Mouse (Mus musculus): ENCODE data around the gene Sh3rf3. TPM values are rescaled to one million over a fixed set of nuclear protein-coding genes. Genes with fewer than 3 reads are reported as not detected.

The Sh3rf3 gene
- polyA plus RNA-seq, 1 experiment from 2014 or later: 4.6 TPM

DNA sequence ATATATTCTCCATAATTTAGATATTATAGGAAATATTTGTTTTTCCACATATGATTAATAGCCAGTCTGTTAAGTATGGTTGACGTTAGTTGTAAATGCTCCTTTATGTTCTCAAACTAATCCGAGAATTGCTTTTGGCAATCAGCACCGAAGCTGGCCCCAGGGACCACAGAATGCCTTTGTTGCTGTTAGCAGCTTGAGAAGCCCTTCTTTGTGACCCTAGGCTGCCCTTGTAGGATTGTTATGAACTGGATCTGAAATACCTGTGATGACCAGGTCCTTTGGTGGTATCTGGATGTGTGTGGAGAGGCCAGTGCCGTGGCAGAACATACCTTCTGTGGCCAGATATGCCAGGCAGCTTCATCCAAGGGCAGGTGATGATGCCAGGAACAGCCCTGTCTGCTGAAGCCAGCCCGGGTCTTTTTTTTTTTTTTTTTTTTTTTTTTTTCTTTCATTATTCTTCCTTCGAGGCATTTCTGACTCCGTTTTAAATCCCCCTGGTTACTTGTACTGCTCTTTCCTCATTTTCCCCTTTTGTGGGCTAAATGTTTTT, 10.9 kb downstream of the Sh3rf3 start:
- Histone ChIP-seq H3K9me3 (no peaks in the 10 kb centered on the region), H3K27me3 (no peaks in the 10 kb centered on the region)
- no peak for ATAC-seq (ENCODE audit: low read depth)

GRCm38 (mm10) chr10:58829251-58830111, 16.3 kb downstream of the Sh3rf3 start:
- Histone ChIP-seq H3K4me2 (no peak overlapping the region), H3K4me3 (no peak overlapping the region), H3K27me3 (no peaks in the 10 kb centered on the region), H3K4me1 (replicated peaks) (peaks cover 10% of the 10 kb centered on the region; the same call in 1 of the 2 replicates), H3K27ac (replicated peaks) (no peak overlapping the region), H3K9ac (no peak overlapping the region), H3K36me3 (no peaks in the 10 kb centered on the region), H3K9me3 (no peaks in the 10 kb centered on the region)
- WGBS: 68% methylated on average over 11 of the region's 11 CpGs
- peak; percentile 15; the same call in 1 of the 2 replicates for ATAC-seq (ENCODE audit: low read depth)

More for the DNA sequence above, 10.9 kb downstream of the Sh3rf3 start:
- WGBS: 55% methylated on average over 7 of the region's 7 CpGs
- no peak overlapping the region for H3K4me2 ChIP-seq
- H3K9ac ChIP-seq: no peak overlapping the region
- H3K36me3 ChIP-seq: no peaks in the 10 kb centered on the region
- peaks cover 7% of the 10 kb centered on the region; the same call in 1 of the 2 replicates for H3K4me1 ChIP-seq (replicated peaks)
- no peak overlapping the region for H3K4me3 ChIP-seq
- H3K27ac ChIP-seq (replicated peaks): no peak overlapping the region

GRCm38 (mm10) chr10:58833146-58833545, 20.0 kb downstream of the Sh3rf3 start:
- Histone ChIP-seq H3K27ac (replicated peaks) (no peak overlapping the region), H3K4me1 (replicated peaks) (peaks cover 4% of the 10 kb centered on the region; the same call in 1 of the 2 replicates), H3K4me3 (no peak overlapping the region), H3K27me3 (no peaks in the 10 kb centered on the region), H3K4me2 (no peak overlapping the region), H3K9ac (no peak overlapping the region), H3K36me3 (no peaks in the 10 kb centered on the region), H3K9me3 (no peaks in the 10 kb centered on the region)
- ATAC-seq (ENCODE audit: low read depth): no peak
- 86% methylated on average over 3 of the region's 3 CpGs for WGBS

DNA sequence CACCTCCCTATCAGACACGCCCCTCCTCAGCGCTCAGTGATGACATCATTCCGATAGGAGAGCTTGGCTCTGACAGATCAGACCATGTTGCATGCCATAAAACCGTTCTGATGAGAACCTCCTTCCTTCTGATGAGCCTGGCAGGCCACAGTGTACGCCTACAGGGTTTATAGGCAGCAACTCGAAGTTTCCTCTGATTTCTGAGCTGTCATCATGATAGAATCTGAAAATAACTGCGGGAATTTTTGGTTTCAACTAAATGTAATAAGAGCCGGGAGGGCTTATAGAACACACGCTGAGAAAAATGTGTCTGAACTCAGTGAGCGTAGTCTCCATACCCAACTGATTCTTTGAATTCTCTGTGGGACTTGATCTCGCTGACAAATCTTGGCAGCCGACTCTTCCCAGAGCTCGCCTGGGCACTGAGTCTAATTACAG, 20.6 kb downstream of the Sh3rf3 start:
- 79% methylated on average over 13 of the region's 13 CpGs for WGBS
- Histone ChIP-seq H3K9ac (no peak overlapping the region), H3K4me2 (no peak overlapping the region), H3K27me3 (no peaks in the 10 kb centered on the region), H3K36me3 (no peaks in the 10 kb centered on the region), H3K27ac (replicated peaks) (no peak overlapping the region), H3K4me1 (replicated peaks) (peaks cover 4% of the 10 kb centered on the region; the same call in 1 of the 2 replicates), H3K4me3 (no peak overlapping the region), H3K9me3 (no peaks in the 10 kb centered on the region)
- no peak for ATAC-seq (ENCODE audit: low read depth)

- H3K4me2 ChIP-seq: no peak overlapping the region
- no peaks in the 10 kb centered on the region for H3K4me1 ChIP-seq (replicated peaks)
- no peak overlapping the region for H3K4me3 ChIP-seq
- no peaks in the 10 kb centered on the region for H3K36me3 ChIP-seq
- no peak overlapping the region for H3K27ac ChIP-seq (replicated peaks)
- H3K9ac ChIP-seq: no peak overlapping the region
- no peak for ATAC-seq (ENCODE audit: low read depth)
- H3K9me3 ChIP-seq: no peaks in the 10 kb centered on the region
- H3K27me3 ChIP-seq: no peaks in the 10 kb centered on the region
- 90% methylated on average over 3 of the region's 3 CpGs for WGBS
These were observed 23.2 kb downstream of the Sh3rf3 start for GRCm38 (mm10) chr10:58836391-58836790.

DNA sequence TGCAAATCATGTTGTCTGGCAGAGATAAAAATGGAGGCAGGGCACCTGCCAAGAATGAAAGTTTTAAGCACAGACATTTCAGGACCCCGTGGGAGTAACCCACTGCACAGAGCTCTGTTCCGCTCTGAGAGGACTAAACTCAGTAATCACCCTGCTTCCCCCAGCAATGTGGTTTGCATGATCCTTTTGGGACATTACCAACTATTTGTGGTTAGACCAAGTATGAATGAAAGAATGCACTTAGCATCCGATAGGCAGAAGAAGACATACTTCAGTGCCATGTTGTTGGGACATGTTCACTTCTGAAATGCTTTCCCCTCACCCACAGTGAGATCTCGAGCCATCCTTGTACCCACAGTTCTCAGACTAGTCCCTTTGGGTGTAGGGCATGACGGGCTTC, 24.3 kb downstream of the Sh3rf3 start:
- no peaks in the 10 kb centered on the region for H3K9me3 ChIP-seq
- H3K4me2 ChIP-seq: no peak overlapping the region
- H3K36me3 ChIP-seq: no peaks in the 10 kb centered on the region
- H3K9ac ChIP-seq: no peak overlapping the region
- H3K27me3 ChIP-seq: no peaks in the 10 kb centered on the region
- no peak for ATAC-seq (ENCODE audit: low read depth)
- WGBS: 84% methylated on average over 5 of the region's 5 CpGs
- H3K4me1 ChIP-seq (replicated peaks): no peaks in the 10 kb centered on the region
- no peak overlapping the region for H3K4me3 ChIP-seq
- H3K27ac ChIP-seq (replicated peaks): no peak overlapping the region

DNA sequence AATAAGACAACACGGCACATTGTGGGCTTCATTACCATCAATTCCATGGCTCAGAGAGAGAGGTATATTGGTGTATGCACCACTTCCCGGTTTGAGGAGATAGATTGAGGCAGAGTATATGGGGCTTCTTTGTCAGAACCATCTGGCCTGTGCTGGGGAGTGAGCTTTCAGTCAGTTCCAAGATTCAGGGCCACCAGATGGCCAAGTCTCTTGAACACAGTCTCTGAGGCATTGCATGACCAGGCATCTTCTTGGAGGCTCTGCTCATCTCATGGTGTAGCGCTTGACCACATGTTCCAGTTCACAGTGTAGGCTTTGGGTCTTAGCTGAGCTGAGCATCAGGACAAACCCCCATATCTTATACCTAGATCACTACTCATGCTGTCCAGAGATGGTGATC, 28.8 kb downstream of the Sh3rf3 start:
- H3K4me3 ChIP-seq: no peak overlapping the region
- no peak overlapping the region for H3K9ac ChIP-seq
- 91% methylated on average over 3 of the region's 3 CpGs for WGBS
- H3K36me3 ChIP-seq: no peaks in the 10 kb centered on the region
- no peak overlapping the region for H3K4me2 ChIP-seq
- no peak overlapping the region for H3K27ac ChIP-seq (replicated peaks)
- no peaks in the 10 kb centered on the region for H3K27me3 ChIP-seq
- no peak for ATAC-seq (ENCODE audit: low read depth)
- H3K4me1 ChIP-seq (replicated peaks): no peaks in the 10 kb centered on the region
- no peaks in the 10 kb centered on the region; the same call in 1 of the 2 replicates for H3K9me3 ChIP-seq

DNA sequence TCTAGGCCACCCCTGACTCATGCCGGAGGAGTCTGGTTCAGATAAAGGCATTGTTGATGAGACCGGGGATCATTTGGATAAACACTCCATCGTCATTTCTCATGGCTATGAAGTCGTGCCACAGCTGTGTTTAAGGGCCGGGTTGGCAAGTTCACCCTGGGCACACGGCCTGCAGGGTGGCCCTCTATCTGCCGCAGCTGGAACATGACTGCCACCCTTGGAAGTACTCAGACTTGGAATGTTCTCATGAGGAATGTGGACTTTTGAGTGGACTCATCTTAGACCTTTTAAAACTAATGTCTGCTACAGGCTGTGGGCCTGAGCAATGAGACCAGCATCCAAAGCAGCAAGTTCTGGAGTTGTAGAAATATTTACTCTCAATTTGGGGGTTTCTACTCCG, 29.9 kb downstream of the Sh3rf3 start:
- no peak for ATAC-seq (ENCODE audit: low read depth)
- Histone ChIP-seq H3K27ac (replicated peaks) (no peak overlapping the region), H3K4me1 (replicated peaks) (peaks cover 7% of the 10 kb centered on the region), H3K9ac (no peak overlapping the region), H3K4me3 (no peak overlapping the region), H3K27me3 (no peaks in the 10 kb centered on the region), H3K36me3 (no peaks in the 10 kb centered on the region), H3K9me3 (no peaks in the 10 kb centered on the region; the same call in 1 of the 2 replicates), H3K4me2 (no peak overlapping the region)
- 91% methylated on average over 8 of the region's 8 CpGs for WGBS

GRCm38 (mm10) chr10:58848127-58848526, 35.0 kb downstream of the Sh3rf3 start:
- H3K4me3 ChIP-seq: no peak overlapping the region
- H3K27ac ChIP-seq (replicated peaks): 0 out of 2 replicates have a peak overlapping the region, but pooled peaks have one; percentile 18
- WGBS: 53% methylated on average over 5 of the region's 5 CpGs

GRCm38 (mm10) chr10:58848536-58848935, 35.4 kb downstream of the Sh3rf3 start:
- H3K4me3 ChIP-seq: no peak overlapping the region
- ATAC-seq (ENCODE audit: low read depth): no peak
- H3K36me3 ChIP-seq: no peaks in the 10 kb centered on the region
- WGBS: 77% methylated on average over 6 of the region's 6 CpGs
- H3K9me3 ChIP-seq: no peaks in the 10 kb centered on the region; the same call in 1 of the 2 replicates
- H3K27ac ChIP-seq (replicated peaks): no peak overlapping the region
- peaks cover 11% of the 10 kb centered on the region for H3K4me1 ChIP-seq (replicated peaks)
- H3K27me3 ChIP-seq: no peaks in the 10 kb centered on the region
- no peak overlapping the region for H3K4me2 ChIP-seq
- no peak overlapping the region for H3K9ac ChIP-seq

More at GRCm38 (mm10) chr10:58848127-58848526, 35.0 kb downstream of the Sh3rf3 start:
- no peak for ATAC-seq (ENCODE audit: low read depth)
- Histone ChIP-seq H3K9ac (no peak overlapping the region), H3K9me3 (no peaks in the 10 kb centered on the region; the same call in 1 of the 2 replicates), H3K36me3 (no peaks in the 10 kb centered on the region), H3K27me3 (no peaks in the 10 kb centered on the region), H3K4me2 (no peak overlapping the region), H3K4me1 (replicated peaks) (peaks cover 11% of the 10 kb centered on the region)

GRCm38 (mm10) chr10:58854548-58855198, 41.5 kb downstream of the Sh3rf3 start:
- H3K4me2 ChIP-seq: peak overlapping the region; percentile 18
- H3K27me3 ChIP-seq: no peaks in the 10 kb centered on the region
- no peaks in the 10 kb centered on the region for H3K36me3 ChIP-seq
- ATAC-seq (ENCODE audit: low read depth): peak; percentile 44
- no peaks in the 10 kb centered on the region for H3K9me3 ChIP-seq
- WGBS: 3% methylated on average over 14 of the region's 14 CpGs
- H3K4me3 ChIP-seq: no peak overlapping the region
- peak overlapping the region; percentile 53 for H3K27ac ChIP-seq (replicated peaks)
- peaks cover 31% of the 10 kb centered on the region for H3K4me1 ChIP-seq (replicated peaks)
- peak overlapping the region; percentile 18; the same call in 1 of the 2 replicates for H3K9ac ChIP-seq
